Mouse (Mus musculus) erythroid progenitor cell, adult 5-6 weeks (primary cell): Measurements from ENCODE around the gene Calml3. TPM values are rescaled to one million over a fixed set of nuclear protein-coding genes. Genes with fewer than 3 reads are reported as not detected.

Experiments
- total RNA-seq, 2 experiments: library from RNA; stranded (forward) in 1 of 2; stranded (reverse) in 1 of 2; fragments of 150-400 nt in 1 of 2; fragments of 186-747, 209-891 nt in 1 of 2; gene quantifications; 2 replicates each; pipeline versions ENCODE4 v1.2.3 to v1.2.4; 2015 to 2017; ENCODE audit warnings: low replicate concordance in 2 of 2

The Calml3 gene
- total RNA-seq, 2 experiments from 2014 or later = not detected

Other genes starting within 250 kb of the Calml3 start
- gene Fam208b, start 193.2 kb downstream of the Calml3 start, total RNA-seq (2015; ENCODE audit: low replicate concordance) = 21.6 and 53.7 TPM in 2 replicates
- 16.7 and 23.0 TPM in 2 replicates for gene Fam208b, start 193.2 kb downstream of the Calml3 start, total RNA-seq (2017; ENCODE audit: low replicate concordance)
- gene Asb13, start 170.3 kb downstream of the Calml3 start, total RNA-seq (2015; ENCODE audit: low replicate concordance) = 1.8 and 6.7 TPM in 2 replicates
- 0.39 and 6.2 TPM in 2 replicates for gene Asb13, start 170.3 kb downstream of the Calml3 start, total RNA-seq (2017; ENCODE audit: low replicate concordance)
- gene Calm4, start 33.4 kb upstream of the Calml3 start, total RNA-seq (2015; ENCODE audit: low replicate concordance) = not detected in 2 replicates
- gene Calm4, start 33.4 kb upstream of the Calml3 start, total RNA-seq (2017; ENCODE audit: low replicate concordance) = not detected in 2 replicates
- gene Calm5, start 49.9 kb upstream of the Calml3 start, total RNA-seq (2015; ENCODE audit: low replicate concordance) = not detected in 2 replicates
- gene Calm5, start 49.9 kb upstream of the Calml3 start, total RNA-seq (2017; ENCODE audit: low replicate concordance) = not detected in 2 replicates
- gene Net1, start 113.9 kb upstream of the Calml3 start, total RNA-seq (2015; ENCODE audit: low replicate concordance) = 133 and 156 TPM in 2 replicates
- 193 and 201 TPM in 2 replicates for gene Net1, start 113.9 kb upstream of the Calml3 start, total RNA-seq (2017; ENCODE audit: low replicate concordance)
- gene Tubal3, start 114.0 kb upstream of the Calml3 start, total RNA-seq (2015; ENCODE audit: low replicate concordance) = not detected in 2 replicates
- not detected in 2 replicates for gene Tubal3, start 114.0 kb upstream of the Calml3 start, total RNA-seq (2017; ENCODE audit: low replicate concordance)
- not detected in 2 replicates for gene Ucn3, start 141.0 kb upstream of the Calml3 start, total RNA-seq (2015; ENCODE audit: low replicate concordance)
- gene Ucn3, start 141.0 kb upstream of the Calml3 start, total RNA-seq (2017; ENCODE audit: low replicate concordance) = not detected in 2 replicates
- not detected in 2 replicates for gene Akr1c14, start 244.7 kb upstream of the Calml3 start, total RNA-seq (2015; ENCODE audit: low replicate concordance)
- not detected in 2 replicates for gene Akr1c14, start 244.7 kb upstream of the Calml3 start, total RNA-seq (2017; ENCODE audit: low replicate concordance)